ENCODE assay signal across 12 mouse cellular contexts in genomic region chr2:153338361-153339350, GRCm38 (mm10). TPM values are rescaled to one million over a fixed set of nuclear protein-coding genes. Genes with fewer than 3 reads are reported as not detected.
DNase-seq lines count a peak whose midpoint lies in the region; ATAC-seq and TF ChIP-seq lines count a peak whose summit lies in the region.
"Had no signal": no experiment of that assay in that cellular context is flagged by ENCODE, and none has a peak within 500 bp of the region (broad histone marks: within the 10 kb centered on the region; RNA-seq: fewer than 3 reads in every experiment).

No protein-coding gene starts in this region.

- no peak for DNase-seq in thymus, adult 2 months
- DNase-seq in thymus, postnatal 14 days = no peak
- peak; percentile 28 for DNase-seq in Patski (ENCODE audit: low read depth, low spot score)
- no peak for DNase-seq in urinary bladder, postnatal 4 days (ENCODE audit: low spot score in 2 of 2)
- DNase-seq in midbrain, embryonic 10.5 days (ENCODE audit: low spot score) = no peak
- DNase-seq: heart, postnatal 36 days; lung, postnatal 10 days; thymus, postnatal 4 days had no signal

- ATAC-seq in Patski = peak; percentile 77
- peak; percentile 70 for ATAC-seq in granulocyte monocyte progenitor cell, adult 5-6 weeks (replicated peaks; ENCODE audit: poor library complexity, severe bottlenecking)
- no peak for ATAC-seq in monocyte, adult 5-6 weeks (replicated peaks; ENCODE audit: insufficient number of reproducible peaks, low FRiP score, low TSS enrichment, poor library complexity, severe bottlenecking)
- ATAC-seq: midbrain, embryonic 15.5 days had no signal

- H3K4me1 ChIP-seq in thymus, adult 2 months (replicated peaks; ENCODE audit: control insufficient read depth, insufficient read depth, low read length) = peaks cover 41% of the 10 kb centered on the region
- peaks cover 7% of the 10 kb centered on the region; the same call in 1 of the 2 replicates for H3K4me1 ChIP-seq in midbrain, embryonic 10.5 days
- H3K4me1 ChIP-seq: limb, embryonic 12.5 days; midbrain, embryonic 15.5 days had no signal

- in situ Hi-C loops in Patski (cut with MboI; ENCODE audit: low pct_unique_long_range_greater_than_20kb) = loop anchor here (25.0 kb wide), 1 partner anchor 249 kb away; no protein-coding TSS in a partner anchor

- POLR2A ChIA-PET in Patski (lab: Charles Lee) = interaction anchor here (0.7 kb wide), 1 partner anchor 55 kb away, joined by 3 read pairs; no protein-coding TSS in a partner anchor

- 65% methylated on average over 9 of the region's 9 CpGs for WGBS in thymus, adult 2 months
- WGBS in midbrain, embryonic 10.5 days = 91% methylated on average over 9 of the region's 9 CpGs

- no peaks in the 10 kb centered on the region for H3K27me3 ChIP-seq in thymus, adult 2 months (ENCODE audit: control insufficient read depth, insufficient read depth, low read length)
- H3K27me3 ChIP-seq in Patski = no peaks in the 10 kb centered on the region
- H3K27me3 ChIP-seq in midbrain, embryonic 10.5 days (ENCODE audit: low read depth, poor library complexity, severe bottlenecking) = no peaks in the 10 kb centered on the region
- H3K27me3 ChIP-seq: limb, embryonic 12.5 days; midbrain, embryonic 15.5 days had no signal

- no peaks in the 10 kb centered on the region for H3K36me3 ChIP-seq in thymus, adult 2 months (ENCODE audit: control insufficient read depth, insufficient read depth, low read length)
- peaks cover 12% of the 10 kb centered on the region; the same call in 1 of the 2 replicates for H3K36me3 ChIP-seq in midbrain, embryonic 10.5 days
- H3K36me3 ChIP-seq: midbrain, embryonic 15.5 days had no signal

- CTCF ChIA-PET in Patski (lab: Charles Lee) = no interaction called here

- no peak for TF ChIP-seq POLR2A in thymus, adult 2 months (IDR thresholded peaks at IDR 0.05; ENCODE audit: control insufficient read depth, extremely low read depth, insufficient read depth, low read length, poor library complexity)

- no peaks in the 10 kb centered on the region for H3K9me3 ChIP-seq in midbrain, embryonic 10.5 days (replicated peaks)
- H3K9me3 ChIP-seq: limb, embryonic 12.5 days; midbrain, embryonic 15.5 days had no signal

- peak overlapping the region; percentile 69 for H3K27ac ChIP-seq in thymus, adult 2 months (ENCODE audit: control insufficient read depth, insufficient read depth, low read length)
- H3K27ac ChIP-seq in midbrain, embryonic 10.5 days (replicated peaks) = no peak overlapping the region
- H3K27ac ChIP-seq: limb, embryonic 12.5 days; midbrain, embryonic 15.5 days had no signal

- H3K4me3 ChIP-seq in thymus, adult 2 months (ENCODE audit: control insufficient read depth, insufficient read depth, low read length) = no peak overlapping the region
- H3K4me3 ChIP-seq in midbrain, embryonic 10.5 days = no peak overlapping the region
- H3K4me3 ChIP-seq: limb, embryonic 12.5 days; midbrain, embryonic 15.5 days had no signal

- no peak for TF ChIP-seq CTCF in thymus, adult 2 months (IDR thresholded peaks at IDR 0.05; ENCODE audit: borderline replicate concordance, control insufficient read depth, extremely low read depth, insufficient read depth, low read length, poor library complexity)
- TF ChIP-seq CTCF in Patski (IDR thresholded peaks at IDR 0.05) = no peak

RNA-seq across cellular contexts. Expression of gene Asxl1, which starts 7.0 kb away (rescaled TPM):
- 30.1 and 36.3 TPM in 2 replicates for polyA plus RNA-seq in thymus, adult 2 months (2012; rRNA removed)
- 35.9 TPM for polyA plus RNA-seq in Patski (2021)
- total RNA-seq in granulocyte monocyte progenitor cell, adult 5-6 weeks (2014; fragmentation: Nextera tagmentation) = 28.1 and 48.1 TPM in 2 replicates
- total RNA-seq in granulocyte monocyte progenitor cell, adult 5-6 weeks (2017) = 19.9 and 21.2 TPM in 2 replicates
- 30.4 to 36.5 TPM (median 34.3 TPM) in 3 replicates for total RNA-seq in monocyte, adult 5-6 weeks (2017)
- 11.8 and 12.3 TPM in 2 replicates for polyA plus RNA-seq in midbrain, embryonic 10.5 days (2016; fragmentation: Nextera tagmentation; extraction: Ambion mirVana)

RNA-seq across cellular contexts. Expression of gene Kif3b, which starts 47.4 kb away (rescaled TPM):
- 13.0 and 15.7 TPM in 2 replicates for polyA plus RNA-seq in thymus, adult 2 months (2012; rRNA removed)
- 40.1 TPM for polyA plus RNA-seq in Patski (2021)
- total RNA-seq in granulocyte monocyte progenitor cell, adult 5-6 weeks (2014; fragmentation: Nextera tagmentation) = 6.9 and 7.7 TPM in 2 replicates
- 9.1 and 11.3 TPM in 2 replicates for total RNA-seq in granulocyte monocyte progenitor cell, adult 5-6 weeks (2017)
- total RNA-seq in monocyte, adult 5-6 weeks (2017) = 27.2 to 38.3 TPM (median 34.8 TPM) in 3 replicates
- 7.0 TPM in 2 replicates for polyA plus RNA-seq in midbrain, embryonic 10.5 days (2016; fragmentation: Nextera tagmentation; extraction: Ambion mirVana)
